Mouse (Mus musculus) neural tube, embryonic 11.5 days (tissue): Measurements from ENCODE around the gene Xylt1. TPM values are rescaled to one million over a fixed set of nuclear protein-coding genes. Genes with fewer than 3 reads are reported as not detected.

Experiments used
- ATAC-seq: fragments of 200-750 bp; cut with Nextera tagmentation; 2 replicates; pipeline ENCODE4 v1.8.0; 2017; ENCODE audit warnings: moderate number of reproducible peaks, mild to moderate bottlenecking, moderate TSS enrichment, moderate library complexity; ENCODE audit not compliant: insufficient read depth, low FRiP score, low TSS enrichment
- DNase-seq: peaks from one replicate; pipeline ENCODE4 v3.0.0-alpha.2; 2015; ENCODE audit warnings: low spot score
- H3K27ac ChIP-seq: fragments of 300-500 bp; sonication (generic); 2 replicates; pipeline ENCODE4 v1.5.1; 2014; ENCODE audit warnings: low read depth, mild to moderate bottlenecking, low read length
- H3K27me3 ChIP-seq: fragments of 300-500 bp; sonication (generic); 2 replicates; pipeline ENCODE4 v1.6.1; 2014; ENCODE audit warnings: mild to moderate bottlenecking, low read length, mixed read lengths; ENCODE audit not compliant: control insufficient read depth, insufficient read depth
- H3K36me3 ChIP-seq: fragments of 300-500 bp; sonication (generic); 2 replicates; pipeline ENCODE4 v1.6.1; 2014; ENCODE audit warnings: mild to moderate bottlenecking, low read length, moderate library complexity, mixed read lengths; ENCODE audit not compliant: control insufficient read depth, insufficient read depth
- H3K4me1 ChIP-seq: fragments of 300-500 bp; sonication (generic); 2 replicates; pipeline ENCODE4 v1.6.1; 2014; ENCODE audit warnings: low read length, mixed read lengths; ENCODE audit not compliant: control insufficient read depth, insufficient read depth
- H3K4me2 ChIP-seq: fragments of 300-500 bp; sonication (generic); 2 replicates; pipeline ENCODE4 v1.6.1; 2014; ENCODE audit warnings: low read depth, mild to moderate bottlenecking, moderate library complexity
- H3K4me3 ChIP-seq: fragments of 300-500 bp; sonication (generic); 2 replicates; pipeline ENCODE4 v1.5.1; 2014; ENCODE audit warnings: low read depth, low read length
- H3K9ac ChIP-seq: fragments of 300-500 bp; sonication (generic); 2 replicates; pipeline ENCODE4 v1.6.1; 2014; ENCODE audit warnings: mild to moderate bottlenecking, low read length
- H3K9me3 ChIP-seq: fragments of 300-500 bp; sonication (generic); 2 replicates; pipeline ENCODE4 v1.6.1; 2016; ENCODE audit warnings: low read length; ENCODE audit not compliant: control insufficient read depth
- WGBS: fragments of 180-500 bp; shearing (Covaris S2); extraction: QIAGEN DNeasy Blood & Tissue Kit; methylation state at CpG from one replicate; pipeline ENCODE4 v1.1.7; 2014; 5-methylcytosine and 5-hydroxymethylcytosine counted together
- polyA plus RNA-seq: library from polyadenylated mRNA; unstranded; fragments of >200 nt; fragmentation: Nextera tagmentation; extraction: Ambion mirVana; gene quantifications from 2 replicates; pipeline ENCODE4 v1.2.1, GENCODE M21; 2014

Xylt1 gene
- polyA plus RNA-seq, 1 experiment from 2014 or later: 1.6 TPM

- DNase-seq (no peak), ATAC-seq (no peak)
- WGBS: 82% methylated on average over 11 of the region's 11 CpGs
These were observed 187.0 kb downstream of the Xylt1 start for GRCm38 (mm10) chr7:117567653-117568340.

GRCm38 (mm10) chr7:117571131-117571530 lies 190.4 kb downstream of the Xylt1 start:
- DNase-seq: no peak
- Histone ChIP-seq H3K27me3 (no peaks in the 10 kb centered on the region), H3K4me3 (no peak overlapping the region), H3K4me1 (no peaks in the 10 kb centered on the region), H3K9me3 (no peaks in the 10 kb centered on the region), H3K36me3 (no peaks in the 10 kb centered on the region), H3K9ac (no peak overlapping the region), H3K4me2 (no peak overlapping the region), H3K27ac (no peak overlapping the region)
- ATAC-seq: no peak
- 83% methylated on average over 2 of the region's 2 CpGs for WGBS

More at GRCm38 (mm10) chr7:117567653-117568340, 187.0 kb downstream of the Xylt1 start:
- Histone ChIP-seq H3K27ac (no peak overlapping the region), H3K4me3 (no peak overlapping the region), H3K27me3 (no peaks in the 10 kb centered on the region), H3K9ac (no peak overlapping the region), H3K36me3 (no peaks in the 10 kb centered on the region), H3K4me1 (no peaks in the 10 kb centered on the region), H3K4me2 (no peak overlapping the region), H3K9me3 (no peaks in the 10 kb centered on the region)

- Histone ChIP-seq H3K9ac (no peak overlapping the region), H3K27me3 (no peaks in the 10 kb centered on the region), H3K4me1 (no peaks in the 10 kb centered on the region), H3K4me3 (no peak overlapping the region), H3K4me2 (no peak overlapping the region), H3K27ac (no peak overlapping the region), H3K9me3 (no peaks in the 10 kb centered on the region), H3K36me3 (no peaks in the 10 kb centered on the region)
- DNase-seq: no peak
- 93% methylated on average over 5 of the region's 5 CpGs for WGBS
- no peak for ATAC-seq
These were observed 190.9 kb downstream of the Xylt1 start for GRCm38 (mm10) chr7:117571713-117572112.

GRCm38 (mm10) chr7:117573170-117573569 lies 192.4 kb downstream of the Xylt1 start:
- DNase-seq (no peak), ATAC-seq (no peak)
- Histone ChIP-seq H3K4me3 (no peak overlapping the region), H3K4me1 (no peaks in the 10 kb centered on the region), H3K36me3 (no peaks in the 10 kb centered on the region), H3K9me3 (no peaks in the 10 kb centered on the region), H3K4me2 (no peak overlapping the region), H3K9ac (no peak overlapping the region), H3K27ac (no peak overlapping the region), H3K27me3 (no peaks in the 10 kb centered on the region)
- 80% methylated on average over 6 of the region's 6 CpGs for WGBS

GRCm38 (mm10) chr7:117575417-117575816 lies 194.6 kb downstream of the Xylt1 start:
- Histone ChIP-seq H3K27ac (no peak overlapping the region), H3K9me3 (no peaks in the 10 kb centered on the region), H3K27me3 (no peaks in the 10 kb centered on the region), H3K36me3 (no peaks in the 10 kb centered on the region), H3K4me1 (no peaks in the 10 kb centered on the region), H3K9ac (no peak overlapping the region), H3K4me3 (no peak overlapping the region), H3K4me2 (no peak overlapping the region)
- ATAC-seq: no peak
- whole genome bisulfite sequencing: 47% methylated on average over 4 of the region's 4 CpGs
- DNase-seq: no peak

GRCm38 (mm10) chr7:117577035-117577434 lies 196.3 kb downstream of the Xylt1 start:
- WGBS: 95% methylated on average over 6 of the region's 6 CpGs
- no peak for ATAC-seq

GRCm38 (mm10) chr7:117585164-117585563 lies 204.4 kb downstream of the Xylt1 start:
- no peak for DNase-seq

More at GRCm38 (mm10) chr7:117577035-117577434, 196.3 kb downstream of the Xylt1 start:
- Histone ChIP-seq H3K4me3 (no peak overlapping the region), H3K9me3 (no peaks in the 10 kb centered on the region), H3K4me1 (no peaks in the 10 kb centered on the region), H3K27ac (no peak overlapping the region), H3K4me2 (no peak overlapping the region), H3K36me3 (no peaks in the 10 kb centered on the region), H3K9ac (no peak overlapping the region), H3K27me3 (no peaks in the 10 kb centered on the region)
- no peak for DNase-seq

GRCm38 (mm10) chr7:117586811-117587210 lies 206.0 kb downstream of the Xylt1 start:
- H3K9me3 ChIP-seq: no peaks in the 10 kb centered on the region
- DNase-seq (no peak), ATAC-seq (no peak)
- H3K27ac ChIP-seq: no peak overlapping the region
- no peaks in the 10 kb centered on the region for H3K27me3 ChIP-seq
- no peaks in the 10 kb centered on the region for H3K36me3 ChIP-seq
- H3K4me1 ChIP-seq: no peaks in the 10 kb centered on the region
- no peak overlapping the region for H3K4me3 ChIP-seq
- H3K4me2 ChIP-seq: no peak overlapping the region
- no peak overlapping the region for H3K9ac ChIP-seq

More at GRCm38 (mm10) chr7:117585164-117585563, 204.4 kb downstream of the Xylt1 start:
- no peaks in the 10 kb centered on the region for H3K36me3 ChIP-seq
- 83% methylated on average over 5 of the region's 5 CpGs for WGBS
- no peak overlapping the region for H3K4me3 ChIP-seq
- no peak overlapping the region for H3K9ac ChIP-seq
- no peaks in the 10 kb centered on the region for H3K27me3 ChIP-seq
- ATAC-seq: no peak
- no peaks in the 10 kb centered on the region for H3K9me3 ChIP-seq
- no peak overlapping the region for H3K27ac ChIP-seq
- H3K4me2 ChIP-seq: no peak overlapping the region
- H3K4me1 ChIP-seq: no peaks in the 10 kb centered on the region

GRCm38 (mm10) chr7:117587234-117587929 lies 206.6 kb downstream of the Xylt1 start:
- H3K4me2 ChIP-seq: no peak overlapping the region
- ATAC-seq: no peak
- no peak overlapping the region for H3K9ac ChIP-seq
- H3K36me3 ChIP-seq: no peaks in the 10 kb centered on the region
- no peak for DNase-seq
- no peaks in the 10 kb centered on the region for H3K27me3 ChIP-seq
- H3K27ac ChIP-seq: no peak overlapping the region
- WGBS: 86% methylated on average over 6 of the region's 6 CpGs
- H3K9me3 ChIP-seq: no peaks in the 10 kb centered on the region
- no peaks in the 10 kb centered on the region for H3K4me1 ChIP-seq
- no peak overlapping the region for H3K4me3 ChIP-seq
